In genomic region chr5:66745996-66746681, GRCm38 (mm10) we compare ENCODE assay signal across 7 mouse cellular contexts. TPM values are rescaled to one million over a fixed set of nuclear protein-coding genes. Genes with fewer than 3 reads are reported as not detected.
DNase-seq lines count a peak whose midpoint lies in the region; ATAC-seq and TF ChIP-seq lines count a peak whose summit lies in the region.

No protein-coding gene starts in this region.

- H3K4me1 ChIP-seq in embryonic facial prominence, embryonic 10.5 days: peaks cover 41% of the 10 kb centered on the region
- H3K4me1 ChIP-seq in limb, embryonic 13.5 days: peaks cover 37% of the 10 kb centered on the region
- peaks cover 10% of the 10 kb centered on the region for H3K4me1 ChIP-seq in neural tube, embryonic 11.5 days (ENCODE audit: control insufficient read depth, insufficient read depth, low read length)

- WGBS in embryonic facial prominence, embryonic 10.5 days: under 1% methylated on average over 42 of the region's 42 CpGs
- WGBS in limb, embryonic 13.5 days: under 1% methylated on average over 42 of the region's 42 CpGs
- under 1% methylated on average over 42 of the region's 42 CpGs for WGBS in neural tube, embryonic 11.5 days

- peak overlapping the region; percentile 97 for H3K4me2 ChIP-seq in limb, embryonic 13.5 days (replicated peaks)
- peak overlapping the region; percentile 79 for H3K4me2 ChIP-seq in neural tube, embryonic 11.5 days (ENCODE audit: low read depth)

- H3K27me3 ChIP-seq in embryonic facial prominence, embryonic 10.5 days (replicated peaks; ENCODE audit: low read depth, poor library complexity, severe bottlenecking): peaks cover 48% of the 10 kb centered on the region
- peaks cover 39% of the 10 kb centered on the region for H3K27me3 ChIP-seq in limb, embryonic 13.5 days
- H3K27me3 ChIP-seq in neural tube, embryonic 11.5 days (ENCODE audit: control insufficient read depth, insufficient read depth, low read length): 0 out of 2 replicates have a peak, but pooled peaks cover 4% of the 10 kb centered on the region

- TF ChIP-seq CTCF in brain, embryonic 14.5 days (IDR thresholded peaks at IDR 0.05; ENCODE audit: borderline replicate concordance, extremely low read depth, insufficient read depth, insufficient read length): no peak

- DNase-seq in brain, embryonic 14.5 days (ENCODE audit: low read depth): peak; percentile 86
- peak; percentile 79 for DNase-seq in embryonic facial prominence, embryonic 10.5 days (ENCODE audit: low spot score)
- peak; percentile 69 to 76 for DNase-seq in heart, adult 18-20 months
- peak; percentile 73 for DNase-seq in kidney, adult 18-20 months
- peak; percentile 77 for DNase-seq in neural tube, embryonic 11.5 days (ENCODE audit: low spot score)
- DNase-seq in yolk sac, embryonic 10.5 days (ENCODE audit: low spot score): peak; percentile 58

- ATAC-seq in limb, embryonic 13.5 days (ENCODE audit: low FRiP score, low read depth): peak; percentile 68
- ATAC-seq in neural tube, embryonic 11.5 days (ENCODE audit: insufficient read depth, low FRiP score, low TSS enrichment): peak; percentile 70

- no peaks in the 10 kb centered on the region for H3K9me3 ChIP-seq in embryonic facial prominence, embryonic 10.5 days
- H3K9me3 ChIP-seq in limb, embryonic 13.5 days: no peaks in the 10 kb centered on the region
- H3K9me3 ChIP-seq in neural tube, embryonic 11.5 days (ENCODE audit: control insufficient read depth, low read length): no peaks in the 10 kb centered on the region

- H3K27ac ChIP-seq in embryonic facial prominence, embryonic 10.5 days (replicated peaks): peak overlapping the region; percentile 85
- H3K27ac ChIP-seq in limb, embryonic 13.5 days: peak overlapping the region; percentile 52; the same call in 1 of the 2 replicates
- peak overlapping the region; percentile 60 for H3K27ac ChIP-seq in neural tube, embryonic 11.5 days (ENCODE audit: low read depth, low read length)

- H3K9ac ChIP-seq in limb, embryonic 13.5 days: peak overlapping the region; percentile 78
- peak overlapping the region; percentile 81 for H3K9ac ChIP-seq in neural tube, embryonic 11.5 days (ENCODE audit: low read length)

- peak overlapping the region; percentile 85 for H3K4me3 ChIP-seq in embryonic facial prominence, embryonic 10.5 days
- peak overlapping the region; percentile 72 for H3K4me3 ChIP-seq in limb, embryonic 13.5 days
- peak overlapping the region; percentile 72 for H3K4me3 ChIP-seq in neural tube, embryonic 11.5 days (ENCODE audit: low read depth, low read length)

- no peak for TF ChIP-seq POLR2A in brain, embryonic 14.5 days (IDR thresholded peaks at IDR 0.05; ENCODE audit: borderline replicate concordance, extremely low read depth, insufficient read depth, insufficient read length, poor library complexity, severe bottlenecking)

- no peaks in the 10 kb centered on the region for H3K36me3 ChIP-seq in embryonic facial prominence, embryonic 10.5 days (replicated peaks)
- H3K36me3 ChIP-seq in limb, embryonic 13.5 days: no peaks in the 10 kb centered on the region
- no peaks in the 10 kb centered on the region for H3K36me3 ChIP-seq in neural tube, embryonic 11.5 days (ENCODE audit: control insufficient read depth, insufficient read depth, low read length)

RNA-seq across cellular contexts. Expression of gene Limch1, which starts 0.5 kb away (rescaled TPM):
- polyA plus RNA-seq in brain, embryonic 14.5 days (2012; rRNA removed): 22.3 and 37.8 TPM in 2 replicates
- 47.1 and 50.8 TPM in 2 replicates for polyA plus RNA-seq in embryonic facial prominence, embryonic 10.5 days (2016; fragmentation: Nextera tagmentation; extraction: Ambion mirVana)
- total RNA-seq in heart, adult 18-20 months (2021): 100 to 1,000 TPM; 237 to 240 TPM
- 75.5 and 82.0 TPM in 2 replicates for polyA plus RNA-seq in limb, embryonic 13.5 days (2015; fragmentation: Nextera tagmentation; extraction: Ambion mirVana)
- polyA plus RNA-seq in neural tube, embryonic 11.5 days (2014; fragmentation: Nextera tagmentation; extraction: Ambion mirVana): 83.7 and 96.1 TPM in 2 replicates

Comparison
In these comparisons a context has a peak if more than half of its experiments do, and no peak if none do; other contexts are left out.
1. Peak in every context shown above with its lines: DNase-seq, ATAC-seq, H3K4me3 ChIP-seq and H3K27ac ChIP-seq.